Mouse (Mus musculus): ENCODE data around the gene Hnrnpul2.

- TF ChIP-seq CTCF (IDR thresholded peaks at IDR 0.05; ENCODE audit: extremely low read depth, insufficient read depth, low read length), result no peak
- no peak; the same call in 1 of the 2 replicates for TF ChIP-seq POLR2A (IDR thresholded peaks at IDR 0.05; ENCODE audit: extremely low read depth, insufficient read depth, low read length)
These were observed 18.4 kb downstream of the Hnrnpul2 start for GRCm38 (mm10) chr19:8838041-8838730.

Data from cortical plate, adult 2 months (tissue).